24 mouse cellular contexts compared by ENCODE assay signal in genomic region chr14:77162496-77162895, GRCm38 (mm10). TPM values are rescaled to one million over a fixed set of nuclear protein-coding genes. Genes with fewer than 3 reads are reported as not detected.
DNase-seq lines count a peak whose midpoint lies in the region; ATAC-seq and TF ChIP-seq lines count a peak whose summit lies in the region.
"Had no signal": no experiment of that assay in that cellular context is flagged by ENCODE, and none has a peak within 500 bp of the region (broad histone marks: within the 10 kb centered on the region; RNA-seq: fewer than 3 reads in every experiment).

No protein-coding gene starts in this region.

- no peak for TF ChIP-seq POLR2A in brain, embryonic 14.5 days (IDR thresholded peaks at IDR 0.05; ENCODE audit: borderline replicate concordance, extremely low read depth, insufficient read depth, insufficient read length, poor library complexity, severe bottlenecking)

- H3K36me3 ChIP-seq in midbrain, postnatal 0 days (ENCODE audit: insufficient read depth, low read length): no peaks in the 10 kb centered on the region
- H3K36me3 ChIP-seq in midbrain, embryonic 10.5 days: no peaks in the 10 kb centered on the region
- H3K36me3 ChIP-seq: embryonic facial prominence, embryonic 15.5 days; forebrain, embryonic 10.5 days; heart, embryonic 12.5 days; hindbrain, embryonic 12.5 days had no signal

- H3K27ac ChIP-seq in midbrain, postnatal 0 days (ENCODE audit: low read depth, low read length): no peak overlapping the region
- no peak overlapping the region for H3K27ac ChIP-seq in midbrain, embryonic 10.5 days (replicated peaks)
- H3K27ac ChIP-seq: embryonic facial prominence, embryonic 15.5 days; forebrain, embryonic 10.5 days; gastrocnemius, adult 2 months; hindbrain, embryonic 12.5 days had no signal

- DNase-seq in cerebellum, postnatal 10 days: peak; percentile 73 to 79
- DNase-seq in cerebellum, adult 11-12 months: no peak
- peak; percentile 66 for DNase-seq in heart, adult 11 months
- no peak for DNase-seq in heart, adult 8-10 months (ENCODE audit: low spot score)
- peak; percentile 44 for DNase-seq in midbrain, postnatal 0 days (ENCODE audit: low spot score)
- no peak for DNase-seq in midbrain, embryonic 10.5 days (ENCODE audit: low spot score)
- peak; percentile 53 for DNase-seq in brain, embryonic 14.5 days (ENCODE audit: low read depth)
- DNase-seq in thymus, postnatal 36 days: no peak
- DNase-seq: adrenal gland, postnatal 14 days; cerebellum, adult 18-20 months; cerebellum, adult 9-11 months; embryo, embryonic 11 days; gastrocnemius, adult 2 months; gastrocnemius, postnatal 36 days; heart, adult 18-20 months; kidney, adult 11 months had no signal

- H3K27me3 ChIP-seq in midbrain, postnatal 0 days (ENCODE audit: insufficient read depth, low read length): no peaks in the 10 kb centered on the region
- H3K27me3 ChIP-seq in midbrain, embryonic 10.5 days (ENCODE audit: low read depth, poor library complexity, severe bottlenecking): no peaks in the 10 kb centered on the region
- H3K27me3 ChIP-seq: embryonic facial prominence, embryonic 15.5 days; heart, embryonic 12.5 days; hindbrain, embryonic 12.5 days had no signal

- 73% methylated on average over 3 of the region's 3 CpGs for WGBS in midbrain, postnatal 0 days
- WGBS in midbrain, embryonic 10.5 days: 86% methylated on average over 3 of the region's 3 CpGs

- no peak for TF ChIP-seq CTCF in midbrain, postnatal 0 days (IDR thresholded peaks at IDR 0.05)
- no peak for TF ChIP-seq CTCF in brain, embryonic 14.5 days (IDR thresholded peaks at IDR 0.05; ENCODE audit: borderline replicate concordance, extremely low read depth, insufficient read depth, insufficient read length)

- H3K4me2 ChIP-seq in midbrain, postnatal 0 days (ENCODE audit: low read depth, low read length, poor library complexity, severe bottlenecking): no peak overlapping the region
- H3K4me2 ChIP-seq: embryonic facial prominence, embryonic 15.5 days; heart, embryonic 12.5 days; hindbrain, embryonic 12.5 days had no signal

- no peaks in the 10 kb centered on the region for H3K9me3 ChIP-seq in midbrain, postnatal 0 days (ENCODE audit: low read length)
- no peaks in the 10 kb centered on the region for H3K9me3 ChIP-seq in midbrain, embryonic 10.5 days (replicated peaks)
- H3K9me3 ChIP-seq: embryonic facial prominence, embryonic 15.5 days; forebrain, embryonic 10.5 days; heart, embryonic 12.5 days; hindbrain, embryonic 12.5 days had no signal

- no peak for ATAC-seq in midbrain, postnatal 0 days (ENCODE audit: low FRiP score)
- ATAC-seq: hindbrain, embryonic 16.5 days had no signal

- peaks cover 6% of the 10 kb centered on the region; the same call in 1 of the 2 replicates for H3K4me1 ChIP-seq in midbrain, postnatal 0 days (ENCODE audit: insufficient read depth, low read length)
- H3K4me1 ChIP-seq in midbrain, embryonic 10.5 days: peaks cover 15% of the 10 kb centered on the region

- H3K4me3 ChIP-seq in midbrain, postnatal 0 days (ENCODE audit: low read depth, low read length): no peak overlapping the region
- H3K4me3 ChIP-seq in midbrain, embryonic 10.5 days: no peak overlapping the region
- H3K4me3 ChIP-seq: embryonic facial prominence, embryonic 15.5 days; erythroblast, embryonic 14.5 days; forebrain, embryonic 10.5 days; gastrocnemius, adult 2 months; heart, embryonic 12.5 days; hindbrain, embryonic 12.5 days had no signal

- H3K9ac ChIP-seq in midbrain, postnatal 0 days (replicated peaks; ENCODE audit: low read length, poor library complexity, severe bottlenecking): no peak overlapping the region
- H3K9ac ChIP-seq: embryonic facial prominence, embryonic 15.5 days; heart, embryonic 12.5 days; hindbrain, embryonic 12.5 days had no signal

RNA-seq across cellular contexts. Expression of gene Enox1, which starts 5.9 kb away (rescaled TPM):
- total RNA-seq in heart, adult 8-10 months (2022): 1 to 10 TPM in 1 of 4 experiments, under 1 TPM in 3; 0.50 to 1.4 (median 0.59) TPM
- 46.0 and 49.6 TPM in 2 replicates for total RNA-seq in midbrain, postnatal 0 days (2014; rRNA removed)
- polyA plus RNA-seq in midbrain, postnatal 0 days (2015; fragmentation: Nextera tagmentation; extraction: Ambion mirVana): 21.5 and 23.1 TPM in 2 replicates
- polyA plus RNA-seq in midbrain, embryonic 10.5 days (2016; fragmentation: Nextera tagmentation; extraction: Ambion mirVana): 9.7 and 14.4 TPM in 2 replicates
- polyA plus RNA-seq in brain, embryonic 14.5 days (2012; rRNA removed): 34.3 and 34.9 TPM in 2 replicates
- total RNA-seq: common myeloid progenitor, adult 5-6 weeks; MEL had no signal
- polyA plus RNA-seq: erythroblast, embryonic 14.5 days had no signal

Comparison
In these comparisons a context has a peak if more than half of its experiments do, and no peak if none do; other contexts are left out.
1. DNase-seq: peak in cerebellum, postnatal 10 days (2 of 2), heart, adult 11 months (single experiment), midbrain, postnatal 0 days (single experiment) and brain, embryonic 14.5 days (single experiment); none in cerebellum, adult 11-12 months (single experiment), heart, adult 8-10 months (single experiment), midbrain, embryonic 10.5 days (single experiment) and thymus, postnatal 36 days (0 of 2).